Mouse (Mus musculus): ENCODE data around the gene Hsd3b7. TPM values are rescaled to one million over a fixed set of nuclear protein-coding genes. Genes with fewer than 3 reads are reported as not detected.
"Not testable (repeated sequence)": the region's sequence is repeated elsewhere in the genome, so short reads cannot be mapped to it uniquely, and the experiment has no call there.

Hsd3b7 gene
- polyA plus RNA-seq, 2 experiments, result 44.8 TPM

GRCm38 (mm10) chr7:127773664-127774384 lies 26.6 kb upstream of the Hsd3b7 start:
- H3K27ac ChIP-seq, result no peak overlapping the region
- no peak overlapping the region for H3K9ac ChIP-seq (replicated peaks)
- H3K4me1 ChIP-seq (replicated peaks; ENCODE audit: control insufficient read depth in 2 of 2, insufficient read depth in 2 of 2, low read length in 1 of 2), result peaks cover 23 to 34% of the 10 kb centered on the region in 2 experiments
- H3K27me3 ChIP-seq (ENCODE audit: control insufficient read depth, insufficient read depth, low read length), result no peaks in the 10 kb centered on the region
- ATAC-seq (ENCODE audit: insufficient read depth) (no peak), DNase-seq (ENCODE audit: low read depth in 3 of 3, low spot score in 3 of 3) (peak; percentile 62 to 71 (median 62))
- H3K9me3 ChIP-seq (ENCODE audit: control insufficient read depth, low read length), result no peaks in the 10 kb centered on the region
- no peak for TF ChIP-seq EP300 (IDR thresholded peaks at IDR 0.05; ENCODE audit: low read depth)
- peak; percentile 96 for TF ChIP-seq CTCF (IDR thresholded peaks at IDR 0.05; ENCODE audit: low read depth)
- 33% methylated on average over 9 of the region's 9 CpGs for WGBS (ENCODE audit: insufficient replicate concordance)
- H3K36me3 ChIP-seq (replicated peaks; ENCODE audit: control insufficient read depth, insufficient read depth, low read depth), result peaks cover 1% of the 10 kb centered on the region
- H3K4me2 ChIP-seq (ENCODE audit: low read depth), result no peak overlapping the region
- H3K4me3 ChIP-seq (ENCODE audit: insufficient read depth in 1 of 2, low read depth in 2 of 2, low read length in 2 of 2), result no peak overlapping the region

- Histone ChIP-seq H3K36me3 (replicated peaks; ENCODE audit: control insufficient read depth, insufficient read depth, low read depth) (peaks cover 17% of the 10 kb centered on the region), H3K4me1 (replicated peaks; ENCODE audit: control insufficient read depth in 2 of 2, insufficient read depth in 2 of 2, low read length in 1 of 2) (peaks cover 11 to 23% of the 10 kb centered on the region in 2 experiments), H3K27ac (0 out of 2 replicates have a peak overlapping the region, but pooled peaks have one; percentile 76), H3K9ac (replicated peaks) (peak overlapping the region; percentile 94), H3K4me2 (ENCODE audit: low read depth) (peak overlapping the region; percentile 92), H3K4me3 (ENCODE audit: insufficient read depth in 1 of 2, low read depth in 2 of 2, low read length in 2 of 2) (peak overlapping the region; percentile 79 to 99)
- ATAC-seq (ENCODE audit: insufficient read depth); H3K9me3 ChIP-seq (ENCODE audit: control insufficient read depth, low read length); H3K27me3 ChIP-seq (ENCODE audit: control insufficient read depth, insufficient read depth, low read length); DNase-seq (ENCODE audit: low read depth in 3 of 3, low spot score in 3 of 3): not testable (repeated sequence)
- WGBS (ENCODE audit: insufficient replicate concordance), result 67% methylated on average over 7 of the region's 7 CpGs
Measured at GRCm38 (mm10) chr7:127775837-127776236, 24.6 kb upstream of the Hsd3b7 start.

GRCm38 (mm10) chr7:127776426-127776825 lies 24.0 kb upstream of the Hsd3b7 start, which contains the start of gene Setd1a:
Gene Setd1a (plus strand): TSS chr7:127776670.
- H3K9me3 ChIP-seq (ENCODE audit: control insufficient read depth, low read length), result no peaks in the 10 kb centered on the region
- ATAC-seq (ENCODE audit: insufficient read depth) (peak; percentile 58), DNase-seq (ENCODE audit: low read depth in 3 of 3, low spot score in 3 of 3) (peak; percentile 66 to 73 (median 67))
- H3K36me3 ChIP-seq (replicated peaks; ENCODE audit: control insufficient read depth, insufficient read depth, low read depth), result peaks cover 23% of the 10 kb centered on the region
- no peaks in the 10 kb centered on the region for H3K27me3 ChIP-seq (ENCODE audit: control insufficient read depth, insufficient read depth, low read length)
- peaks cover 7 to 17% of the 10 kb centered on the region in 2 experiments for H3K4me1 ChIP-seq (replicated peaks; ENCODE audit: control insufficient read depth in 2 of 2, insufficient read depth in 2 of 2, low read length in 1 of 2)
- 1% methylated on average over 23 of the region's 23 CpGs for WGBS (ENCODE audit: insufficient replicate concordance)
- H3K27ac ChIP-seq, result peak within 1 kb of the TSS; percentile 76
- peak within 1 kb of the TSS; percentile 92 for H3K4me2 ChIP-seq (ENCODE audit: low read depth)
- TF ChIP-seq EP300 (IDR thresholded peaks at IDR 0.05; ENCODE audit: low read depth) (no peak), CTCF (IDR thresholded peaks at IDR 0.05; ENCODE audit: low read depth) (no peak)
- peak within 1 kb of the TSS; percentile 94 for H3K9ac ChIP-seq (replicated peaks)
- H3K4me3 ChIP-seq (ENCODE audit: insufficient read depth in 1 of 2, low read depth in 2 of 2, low read length in 2 of 2), result peak within 1 kb of the TSS; percentile 79 to 99

- H3K9ac ChIP-seq (replicated peaks), result peak overlapping the region; percentile 94
- under 1% methylated on average over 69 of the region's 70 CpGs for WGBS (ENCODE audit: insufficient replicate concordance)
- peak overlapping the region; percentile 79 to 99 for H3K4me3 ChIP-seq (ENCODE audit: insufficient read depth in 1 of 2, low read depth in 2 of 2, low read length in 2 of 2)
Measured at GRCm38 (mm10) chr7:127776878-127777473, 23.4 kb upstream of the Hsd3b7 start.

More at GRCm38 (mm10) chr7:127776878-127777473, 23.4 kb upstream of the Hsd3b7 start:
- ATAC-seq (ENCODE audit: insufficient read depth), result peak; percentile 91
- Histone ChIP-seq H3K27me3 (ENCODE audit: control insufficient read depth, insufficient read depth, low read length) (no peaks in the 10 kb centered on the region), H3K4me2 (ENCODE audit: low read depth) (peak overlapping the region; percentile 92), H3K36me3 (replicated peaks; ENCODE audit: control insufficient read depth, insufficient read depth, low read depth) (peaks cover 29% of the 10 kb centered on the region), H3K9me3 (ENCODE audit: control insufficient read depth, low read length) (no peaks in the 10 kb centered on the region), H3K27ac (peak overlapping the region; percentile 76), H3K4me1 (replicated peaks; ENCODE audit: control insufficient read depth in 2 of 2, insufficient read depth in 2 of 2, low read length in 1 of 2) (peaks cover 7 to 15% of the 10 kb centered on the region in 2 experiments)
- DNase-seq (ENCODE audit: low read depth in 3 of 3, low spot score in 3 of 3), result peak; percentile 94 to 95 (median 95)
- TF ChIP-seq EP300 (IDR thresholded peaks at IDR 0.05; ENCODE audit: low read depth) (0 out of 2 replicates have a peak, but pooled peaks have one; percentile 31), CTCF (IDR thresholded peaks at IDR 0.05; ENCODE audit: low read depth) (no peak)
